Mouse (Mus musculus): Measurements from ENCODE around the gene Tdrd7.

DNA sequence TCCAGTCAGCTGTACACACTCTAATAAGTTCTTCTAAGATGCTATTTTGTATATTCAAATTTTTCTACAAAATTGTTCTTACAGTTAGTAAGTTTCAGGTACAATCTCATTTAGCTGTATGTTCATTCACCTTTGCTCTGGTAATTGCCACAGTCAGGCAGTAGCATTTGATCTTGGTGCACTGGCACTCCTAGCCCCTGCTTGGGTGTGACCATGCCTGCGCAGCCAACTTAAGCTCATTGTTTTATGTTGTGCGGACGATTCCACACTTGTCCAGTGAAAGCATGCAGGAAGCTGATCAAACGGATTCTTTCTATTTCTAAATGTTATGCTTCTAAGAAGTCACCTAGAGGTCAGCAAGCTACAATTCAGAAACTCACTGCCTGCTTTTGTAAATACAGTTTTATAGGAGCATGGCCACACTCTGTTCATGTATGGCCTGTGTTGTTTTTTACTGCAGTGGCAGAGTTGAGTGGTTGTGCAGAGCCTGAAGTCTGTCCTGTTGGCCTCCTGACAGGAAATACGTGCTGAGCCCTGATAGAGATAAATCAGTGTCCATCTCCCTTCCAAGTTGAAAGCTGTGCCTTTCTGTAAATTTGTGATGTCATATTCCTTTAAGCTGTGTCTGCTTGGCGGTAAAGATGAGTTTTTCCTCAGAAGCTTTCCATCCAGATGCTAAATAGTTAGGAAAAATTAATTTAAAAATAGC is 25.4 kb downstream of the Tdrd7 start:
- TF ChIP-seq CTCF (IDR thresholded peaks at IDR 0.05; ENCODE audit: control insufficient read depth, insufficient read depth, insufficient replicate concordance, low read depth, low read length), result no peak
- TF ChIP-seq POLR2A (IDR thresholded peaks at IDR 0.05; ENCODE audit: control insufficient read depth, low read depth, low read length), result no peak

All from testis, adult 2 months (tissue).